Mouse (Mus musculus) cerebellum, adult 11 months (tissue): ENCODE measurements at regions not wholly inside any gene's neighbourhood (a gene's known extent, or its start where the extent isn't known, plus 50 kb on each side); places are given as distances from the start of the nearest gene placed in this dataset.

Experiments used
- DNase-seq: peaks from one replicate; pipeline ENCODE4 v3.0.0; 2022

DNA sequence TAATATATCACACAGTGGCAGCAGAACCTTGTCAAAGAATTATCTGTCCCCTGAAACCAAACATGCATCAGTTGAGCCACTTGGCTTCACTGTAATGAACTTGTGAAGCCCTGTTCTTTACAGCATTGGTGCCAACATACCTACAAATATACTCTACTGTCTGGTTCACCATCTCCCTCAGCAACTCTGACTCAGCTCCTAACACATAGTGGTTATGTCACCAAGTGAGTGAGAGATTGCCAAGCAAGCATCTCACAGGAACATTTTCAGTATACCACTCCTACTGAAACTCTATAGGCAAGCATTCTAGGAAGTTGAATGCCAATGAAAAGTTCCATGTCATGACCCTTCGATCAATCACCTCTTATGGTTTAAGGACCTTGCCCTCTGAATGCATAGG lies 321.2 kb upstream of the Pabpc6 start:
- DNase-seq = no peak

GRCm38 (mm10) chr17:9981273-9981672 lies 311.8 kb upstream of the Pabpc6 start:
- no peak for DNase-seq

DNA sequence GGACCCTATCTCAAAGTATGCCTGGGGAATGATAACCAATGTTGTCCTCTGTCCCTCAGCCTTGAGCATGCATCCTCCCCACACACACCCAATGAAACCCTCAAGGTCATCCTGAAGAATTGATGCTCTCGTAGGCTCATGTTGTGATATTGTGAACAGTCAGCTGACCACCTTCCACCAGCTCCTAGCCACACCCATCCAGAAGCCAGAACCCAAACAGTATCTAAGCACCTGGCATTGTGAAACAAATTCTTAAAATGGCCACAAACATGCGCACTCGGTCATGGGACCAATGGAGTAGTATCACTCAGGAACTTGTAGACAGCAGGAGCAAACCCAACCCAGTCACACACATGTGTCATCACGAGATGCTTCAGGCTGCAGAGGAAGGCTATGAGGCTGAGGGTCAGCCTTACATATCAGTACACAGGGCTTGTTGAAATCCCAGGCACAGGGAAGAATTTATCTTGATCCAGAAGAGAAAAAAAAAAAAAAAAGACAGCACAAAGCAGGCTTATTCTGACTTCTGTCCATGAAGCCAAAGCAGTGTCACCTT lies 307.4 kb upstream of the Pabpc6 start:
- no peak for DNase-seq

- DNase-seq = no peak
These were observed 306.5 kb upstream of the Pabpc6 start for GRCm38 (mm10) chr17:9975995-9976394.

DNA sequence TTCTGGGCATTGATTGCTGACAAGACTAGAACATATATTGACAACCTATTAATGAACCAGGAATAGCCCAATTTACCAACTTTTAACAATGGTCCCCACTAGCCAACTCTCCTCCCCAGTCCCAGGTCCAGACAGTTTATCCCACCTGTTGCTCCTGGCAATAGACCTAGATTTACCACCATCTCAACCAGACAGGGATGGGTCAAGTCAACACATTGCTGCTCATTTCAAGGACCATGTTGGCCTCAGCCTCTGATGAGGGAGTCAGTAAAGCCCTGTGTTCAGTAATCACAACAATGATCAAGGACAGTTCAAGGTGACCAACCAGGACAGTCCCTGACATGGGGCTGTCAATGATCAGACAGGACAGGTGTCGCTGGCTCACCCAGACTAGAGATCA lies 305.6 kb upstream of the Pabpc6 start:
- no peak for DNase-seq

GRCm38 (mm10) chr17:9967988-9968387 lies 298.5 kb upstream of the Pabpc6 start:
- no peak for DNase-seq

DNA sequence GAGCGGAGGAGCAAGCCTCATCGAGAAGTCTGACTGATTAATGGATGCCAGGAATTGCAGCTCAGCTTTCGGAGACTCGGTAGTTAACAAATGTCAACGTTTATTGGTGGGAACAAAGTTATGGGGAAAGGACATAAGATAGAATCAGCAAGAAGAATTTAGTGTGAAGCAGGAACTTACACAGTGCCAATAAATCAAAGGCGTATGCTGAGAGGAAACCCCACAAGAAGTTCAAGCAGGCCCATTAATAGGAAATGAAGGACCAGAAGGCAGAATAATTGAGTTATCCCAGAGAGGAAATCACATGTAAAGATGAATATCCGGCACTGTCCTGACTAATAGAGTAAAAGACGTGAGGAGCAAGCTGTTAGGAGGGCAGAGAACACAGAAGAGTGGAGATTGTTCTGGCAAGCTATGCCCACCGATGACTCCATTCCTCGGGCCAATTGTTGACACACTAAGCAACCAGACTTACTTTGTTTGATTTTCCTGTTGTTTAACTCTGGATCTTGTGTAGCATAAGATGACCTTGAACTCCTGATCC lies 293.4 kb upstream of the Pabpc6 start:
- DNase-seq = no peak

DNA sequence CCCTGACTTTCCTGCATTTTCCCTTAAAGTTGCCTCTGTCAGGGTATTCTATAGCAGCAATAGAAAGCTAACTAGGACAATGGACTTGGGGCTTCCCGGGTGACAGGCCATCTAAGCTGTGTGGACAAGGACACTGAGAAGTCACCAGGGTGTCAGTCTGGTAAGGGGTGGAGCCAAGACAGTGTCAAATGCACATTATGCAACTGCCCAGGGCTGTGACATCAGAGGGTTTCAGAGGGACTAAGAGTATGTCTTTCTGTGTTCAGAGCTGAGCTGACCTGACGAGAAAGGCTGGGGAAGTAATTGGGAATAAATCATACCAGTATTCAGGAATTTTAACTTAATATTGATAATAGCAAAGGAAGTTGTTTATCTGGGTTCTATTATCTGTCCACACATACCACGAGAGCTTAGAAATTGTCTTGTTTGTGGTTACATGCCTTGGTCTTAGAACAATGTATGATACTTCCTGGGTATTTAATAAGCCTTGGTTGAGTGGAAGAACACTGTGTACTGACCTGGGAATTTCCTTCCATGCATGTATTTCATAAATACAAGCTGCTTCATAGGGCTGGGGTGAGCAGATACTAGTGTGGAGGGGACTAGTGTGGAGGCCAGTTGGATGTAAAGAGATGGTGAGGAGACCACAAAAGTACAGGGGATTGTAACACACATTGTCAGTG lies 279.6 kb upstream of the Pabpc6 start:
- DNase-seq = no peak

DNA sequence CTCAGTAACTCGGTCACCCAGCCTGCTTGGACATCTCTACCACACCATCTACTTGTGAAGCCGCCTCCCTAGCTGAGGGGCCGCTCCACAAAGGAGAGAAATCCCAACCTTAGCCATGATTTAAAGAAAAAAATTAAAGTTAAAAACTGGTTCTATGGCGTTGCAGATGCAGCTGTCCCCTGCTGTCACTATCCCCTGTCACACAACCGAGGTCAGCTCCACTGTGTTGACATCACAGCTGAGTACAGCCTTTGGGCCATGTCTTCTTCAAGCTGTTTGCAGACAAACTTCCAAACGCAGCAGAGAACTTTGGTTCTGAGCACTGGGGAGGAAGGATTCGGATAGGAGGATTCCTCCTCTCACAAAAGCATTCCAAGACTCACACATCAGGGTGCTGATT lies 278.1 kb upstream of the Pabpc6 start:
- no peak for DNase-seq

GRCm38 (mm10) chr17:9944513-9944912 lies 275.0 kb upstream of the Pabpc6 start:
- DNase-seq = no peak

DNA sequence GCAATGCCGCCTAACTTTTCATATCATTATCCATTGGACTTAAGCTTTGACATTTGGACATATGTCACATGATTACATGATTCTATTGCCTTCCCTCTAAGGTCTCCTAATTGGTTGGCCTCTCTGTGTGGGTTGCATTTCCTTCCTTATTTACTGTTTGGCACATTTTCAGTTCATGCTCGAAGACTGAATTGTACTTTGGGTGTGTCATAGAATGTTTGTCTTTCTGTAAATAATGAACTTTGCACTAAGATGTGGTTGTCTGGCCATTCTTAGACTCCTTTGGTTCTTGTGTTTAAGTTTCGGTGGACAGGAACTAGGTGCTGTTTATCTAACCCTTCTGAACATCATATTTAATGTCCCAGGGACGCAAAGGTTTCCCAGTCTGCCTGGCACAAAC lies 272.7 kb upstream of the Pabpc6 start:
- DNase-seq = no peak

- no peak for DNase-seq
These were observed 270.1 kb upstream of the Pabpc6 start for GRCm38 (mm10) chr17:9939576-9939975.

- no peak for DNase-seq
These were observed 268.9 kb upstream of the Pabpc6 start for GRCm38 (mm10) chr17:9938426-9938825.

DNA sequence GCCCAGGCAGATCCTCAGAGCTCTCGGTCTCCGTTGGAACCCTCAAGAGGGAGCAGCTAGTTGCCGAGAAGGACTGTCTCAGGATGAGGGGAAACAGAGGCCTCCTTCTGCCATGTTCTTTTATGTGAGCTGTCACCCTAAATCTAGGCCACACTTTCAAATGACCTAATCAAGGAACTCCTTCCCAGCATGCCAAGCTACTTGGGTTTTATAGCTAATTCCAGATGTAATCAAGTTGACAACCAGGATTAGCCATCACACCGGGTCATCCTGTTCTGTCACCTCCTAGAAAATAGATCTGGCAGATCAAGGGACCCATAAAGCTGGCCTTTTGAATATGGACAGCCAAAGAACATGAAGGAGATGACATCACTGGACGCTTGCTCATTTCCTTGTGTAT lies 267.7 kb upstream of the Pabpc6 start:
- no peak for DNase-seq

DNA sequence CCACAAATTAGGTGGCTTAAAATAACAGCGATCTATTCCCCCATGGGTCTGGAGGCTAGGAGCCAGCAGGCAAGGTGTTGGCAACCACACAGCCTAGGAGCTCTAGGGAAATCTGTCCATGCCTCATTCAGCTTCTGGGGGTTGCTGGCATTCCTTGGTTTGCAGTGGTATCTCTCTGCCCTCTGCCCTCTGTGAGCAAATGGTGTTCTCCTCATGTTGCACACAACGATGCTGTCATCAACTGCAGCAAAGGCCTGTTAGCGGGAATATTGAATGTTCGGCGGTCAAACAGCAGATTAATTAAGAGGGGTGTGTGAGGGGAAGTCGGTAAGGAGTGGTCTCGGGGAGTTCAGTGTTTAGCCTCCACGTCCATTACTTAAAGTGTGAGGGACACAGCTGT lies 262.7 kb upstream of the Pabpc6 start:
- no peak for DNase-seq

DNA sequence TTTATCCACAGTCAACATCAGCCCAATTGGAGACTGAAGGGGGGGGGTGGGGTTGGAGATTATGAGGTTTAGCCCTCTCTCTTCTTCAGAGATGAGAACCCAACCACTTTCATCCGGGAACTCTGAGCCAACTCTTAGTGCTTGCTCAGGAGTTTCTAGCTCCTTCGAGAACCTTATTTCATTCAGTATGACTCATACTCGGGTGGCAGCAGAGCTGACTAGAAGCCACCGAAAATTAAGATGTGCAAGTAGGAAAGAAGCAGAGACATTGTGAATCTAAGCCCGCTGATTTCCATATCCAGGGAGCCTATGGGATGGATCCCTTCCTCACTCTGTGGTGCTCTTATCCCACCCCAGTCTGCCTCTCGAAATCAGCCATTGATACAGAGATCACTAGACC lies 262.0 kb upstream of the Pabpc6 start:
- no peak for DNase-seq

GRCm38 (mm10) chr17:9929448-9930088 lies 260.1 kb upstream of the Pabpc6 start:
- DNase-seq = no peak

GRCm38 (mm10) chr17:9927724-9928123 lies 258.2 kb upstream of the Pabpc6 start:
- DNase-seq = no peak

DNA sequence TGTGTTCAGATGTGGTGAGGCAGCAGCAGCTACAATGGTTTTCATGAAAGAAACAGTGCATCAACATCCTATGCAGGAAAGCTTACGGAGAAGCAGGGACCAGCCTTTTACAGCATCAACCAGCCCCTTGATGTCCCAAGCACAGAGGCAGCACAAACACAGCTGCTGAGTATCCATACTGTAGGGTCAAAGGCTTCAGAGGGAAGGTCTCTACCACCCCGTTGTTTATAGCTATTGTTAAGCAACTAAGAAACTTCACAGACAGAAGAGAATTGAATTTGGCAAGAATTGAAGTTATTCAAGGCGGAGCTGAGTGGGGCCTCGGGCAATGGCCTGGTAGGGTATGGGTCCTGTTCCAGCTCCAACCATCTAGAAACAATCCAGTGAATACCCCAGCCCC lies 256.8 kb upstream of the Pabpc6 start:
- no peak for DNase-seq

GRCm38 (mm10) chr17:9921326-9921725 lies 251.8 kb upstream of the Pabpc6 start:
- DNase-seq = no peak

DNA sequence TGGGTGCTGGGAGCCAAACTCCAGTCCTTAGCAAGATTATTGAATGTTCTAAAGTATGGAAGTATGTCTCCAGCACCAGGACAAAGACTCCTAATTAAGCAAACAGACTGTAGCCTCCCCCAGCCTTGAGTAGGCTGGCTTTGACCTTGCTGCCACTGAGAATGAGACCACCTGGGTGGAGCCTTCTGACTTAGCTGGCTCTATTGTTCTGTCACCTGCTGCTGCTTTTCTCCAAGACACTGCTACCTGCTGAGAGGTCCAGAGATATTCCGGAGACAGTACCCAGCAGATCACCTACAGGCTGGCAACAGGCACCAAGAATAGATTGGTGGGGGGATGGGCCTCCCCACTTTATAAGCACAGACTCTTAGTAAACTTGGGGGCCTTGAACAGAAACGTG lies 247.5 kb upstream of the Pabpc6 start:
- DNase-seq = no peak

DNA sequence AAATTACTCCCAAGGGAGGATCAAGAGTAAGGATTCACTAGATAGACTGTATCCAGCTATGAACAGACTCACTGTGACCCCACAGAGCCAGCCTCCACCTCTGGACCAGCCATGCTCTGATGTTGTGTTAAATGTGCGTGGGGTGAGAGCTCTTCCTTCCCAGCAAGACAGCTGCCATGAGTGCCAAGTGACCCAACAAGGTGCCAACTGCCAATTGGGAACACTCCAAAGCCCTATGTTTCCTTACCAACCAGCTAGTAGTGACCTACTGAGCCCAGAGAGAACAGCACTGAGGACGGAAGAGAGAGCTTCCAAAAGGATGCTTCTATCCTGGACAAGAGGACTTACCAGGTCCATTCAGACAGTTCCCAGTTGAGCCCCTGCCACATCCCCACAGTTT lies 241.3 kb upstream of the Pabpc6 start:
- no peak for DNase-seq

DNA sequence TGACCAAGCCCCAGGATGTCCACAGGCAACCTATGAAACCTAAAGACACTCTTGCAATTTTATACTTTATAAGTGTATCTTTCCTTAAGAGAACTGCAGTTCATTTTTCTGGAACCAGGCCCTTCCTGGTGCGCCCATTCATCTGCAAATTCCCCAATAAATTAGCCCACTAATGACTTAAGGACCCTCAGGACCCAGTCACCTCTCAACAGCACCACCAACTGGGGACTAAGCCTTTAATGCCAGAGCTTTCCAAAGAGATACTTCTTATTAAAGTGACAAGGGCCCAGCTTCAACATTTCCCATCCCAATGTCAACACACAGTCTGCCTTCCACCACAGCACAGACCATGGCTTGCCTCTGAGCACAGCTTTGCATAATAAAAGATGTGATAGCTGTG lies 237.6 kb upstream of the Pabpc6 start:
- no peak for DNase-seq
